Mouse (Mus musculus): ENCODE results near the gene Hist1h1c.
"Not testable (repeated sequence)": the region's sequence is repeated elsewhere in the genome, so short reads cannot be mapped to it uniquely, and the experiment has no call there.

Gene Hist1h1c

DNA sequence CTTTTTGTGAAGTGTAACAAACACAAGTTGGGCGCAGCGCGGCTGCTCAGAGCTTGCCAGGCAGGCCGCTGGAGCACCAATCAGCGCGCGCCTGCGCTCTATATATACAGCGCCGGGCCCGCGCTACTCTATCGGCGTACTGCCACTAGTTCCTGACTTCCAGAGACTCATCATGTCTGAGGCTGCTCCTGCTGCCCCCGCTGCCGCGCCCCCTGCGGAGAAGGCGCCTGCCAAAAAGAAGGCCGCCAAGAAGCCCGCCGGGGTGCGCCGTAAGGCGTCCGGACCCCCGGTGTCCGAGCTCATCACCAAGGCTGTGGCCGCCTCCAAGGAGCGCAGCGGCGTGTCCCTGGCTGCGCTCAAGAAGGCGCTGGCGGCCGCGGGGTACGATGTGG is at the start of gene Hist1h1c:
TSS of gene Hist1h1c (plus strand) at position 132 of the 392 bp plus-strand sequence.
- DNase-seq (ENCODE audit: low spot score): peak; percentile 98

DNA sequence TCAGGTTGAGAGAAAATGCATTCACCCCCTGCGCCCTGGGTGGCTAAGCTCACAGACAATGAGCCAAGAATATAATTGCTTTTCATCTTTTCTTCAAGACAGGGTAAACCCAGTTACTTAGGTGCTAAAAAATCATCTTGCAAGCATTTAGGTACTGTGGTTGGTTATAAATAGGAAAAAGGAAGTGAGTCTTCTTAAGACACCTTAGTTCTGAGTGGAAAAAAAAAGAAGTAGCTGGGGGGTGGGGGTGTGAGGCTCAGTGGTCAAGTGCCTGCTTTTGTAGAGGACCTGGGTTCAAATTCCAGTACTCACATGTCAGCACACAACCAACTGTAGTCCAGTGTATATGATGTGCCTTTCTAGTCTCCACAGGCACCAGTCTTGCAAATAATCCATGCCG is 49.7 kb upstream of the Hist1h1c start:
- DNase-seq (ENCODE audit: low spot score): no peak

GRCm38 (mm10) chr13:23689459-23689858 is 49.1 kb upstream of the Hist1h1c start:
- no peak for DNase-seq (ENCODE audit: low spot score)

DNA sequence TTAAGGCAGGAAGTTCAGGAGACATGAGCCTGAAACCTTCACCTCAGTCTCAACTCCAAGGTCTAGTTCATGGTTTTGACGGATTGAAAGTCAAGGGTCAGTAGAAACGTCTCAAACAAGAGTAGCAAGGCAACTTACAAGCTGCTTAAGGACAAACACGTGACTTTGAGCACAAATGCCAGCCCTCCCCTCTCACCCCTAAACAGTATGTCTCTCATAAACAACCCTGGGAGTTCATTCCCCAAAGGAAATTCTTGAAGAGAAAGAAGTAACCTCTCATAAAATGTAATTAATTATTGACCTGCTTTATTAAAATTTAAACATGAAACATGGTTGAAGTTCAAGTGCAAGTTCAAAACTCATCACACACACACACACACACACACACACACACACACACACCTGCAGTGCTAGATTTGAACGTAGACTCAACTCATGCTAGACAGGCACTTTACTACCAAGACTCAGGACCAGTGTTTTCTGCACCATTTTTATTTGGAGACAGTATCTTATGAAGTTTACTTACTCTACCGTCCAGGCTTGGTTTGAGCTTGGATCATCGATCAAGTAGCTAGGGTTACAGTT is 44.7 kb upstream of the Hist1h1c start:
- no peak for DNase-seq (ENCODE audit: low spot score)

GRCm38 (mm10) chr13:23694956-23695355 is 43.7 kb upstream of the Hist1h1c start:
- DNase-seq (ENCODE audit: low spot score): no peak

- DNase-seq (ENCODE audit: low spot score): no peak
Measured at GRCm38 (mm10) chr13:23695514-23695913, 43.1 kb upstream of the Hist1h1c start, which contains the start of gene Hist1h1t. TSS of gene Hist1h1t (plus strand) at chr13:23695814.

GRCm38 (mm10) chr13:23696061-23696474 is 42.5 kb upstream of the Hist1h1c start:
- peak; percentile 36 for DNase-seq (ENCODE audit: low spot score)

DNA sequence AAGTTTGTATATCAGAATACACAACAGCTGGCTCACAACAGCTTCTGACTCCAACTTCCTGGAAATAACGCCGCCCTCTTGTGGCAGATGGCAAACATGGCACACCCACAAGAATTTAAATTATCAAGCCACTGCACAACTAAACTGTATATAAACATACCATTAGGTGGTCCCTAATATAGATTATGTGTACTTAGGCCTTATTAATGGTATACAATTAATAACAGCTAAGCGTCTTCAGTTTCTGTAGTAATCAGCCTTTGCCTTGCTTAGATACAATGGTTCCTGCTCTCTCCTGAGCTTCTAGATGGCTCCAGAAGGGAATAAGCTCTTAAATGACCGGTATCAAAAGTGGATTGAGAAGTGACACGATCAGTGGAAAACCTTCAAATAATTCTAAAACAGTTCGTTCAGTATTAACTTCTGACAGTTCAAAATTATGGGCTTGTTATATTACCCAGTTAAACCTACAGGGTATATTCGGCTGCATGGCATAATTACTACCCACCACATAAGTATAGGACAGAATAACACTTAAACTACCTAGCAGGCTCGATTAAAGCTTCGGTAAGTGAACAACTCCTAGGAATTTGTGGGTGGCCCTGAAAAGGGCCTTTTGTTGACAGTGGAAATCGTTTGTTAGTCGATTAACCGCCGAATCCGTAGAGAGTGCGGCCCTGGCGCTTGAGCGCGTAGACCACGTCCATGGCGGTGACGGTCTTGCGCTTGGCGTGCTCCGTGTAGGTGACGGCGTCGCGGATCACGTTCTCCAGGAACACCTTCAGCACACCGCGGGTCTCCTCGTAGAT is 40.9 kb upstream of the Hist1h1c start:
- DNase-seq (ENCODE audit: low spot score): peak; percentile 65

GRCm38 (mm10) chr13:23698300-23698693 is 40.3 kb upstream of the Hist1h1c start, which contains the start of gene Hist1h4c:
TSS of gene Hist1h4c (minus strand) at chr13:23698454.
- peak; percentile 100 for DNase-seq (ENCODE audit: low spot score)

DNA sequence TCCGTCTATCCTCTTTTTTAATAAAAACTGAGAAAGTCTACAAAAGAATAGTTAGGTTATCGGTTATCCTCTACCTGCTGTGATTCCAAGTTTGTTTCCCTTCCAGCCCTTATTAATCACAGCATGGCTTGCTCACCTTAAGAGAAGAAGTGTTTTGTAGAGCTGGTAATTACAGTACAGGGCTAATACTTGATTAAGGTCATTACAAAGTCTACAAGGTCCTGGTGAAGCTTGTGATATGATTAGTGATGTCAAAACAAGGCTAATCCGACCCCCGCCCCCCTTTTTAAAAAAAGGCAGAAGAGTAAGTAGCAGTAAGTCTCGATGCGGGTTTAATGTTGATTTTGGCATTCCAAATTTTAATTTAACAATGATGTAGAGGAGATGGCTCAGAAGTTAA is 39.6 kb upstream of the Hist1h1c start:
- no peak for DNase-seq (ENCODE audit: low spot score)

DNA sequence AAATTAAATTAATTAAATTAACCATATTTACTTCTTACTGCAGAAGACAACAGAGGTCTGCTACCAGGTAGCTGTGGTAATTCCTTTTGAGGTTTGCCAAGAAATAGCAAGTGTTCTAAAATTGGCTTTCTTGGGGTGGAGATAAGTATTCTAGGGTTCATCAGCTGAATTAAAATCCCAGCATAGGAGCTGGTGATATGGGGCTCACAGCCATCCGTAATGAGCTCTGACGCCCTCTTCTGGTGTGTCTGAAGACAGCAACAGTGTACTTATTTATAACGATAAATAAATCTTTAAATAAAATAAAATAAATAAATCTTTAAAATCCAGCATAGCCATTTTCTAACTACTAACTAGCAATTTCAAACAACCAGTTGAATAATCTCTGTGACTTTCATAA is 38.8 kb upstream of the Hist1h1c start:
- no peak for DNase-seq (ENCODE audit: low spot score)

GRCm38 (mm10) chr13:23700786-23701520 is 37.7 kb upstream of the Hist1h1c start:
- peak; percentile 50 for DNase-seq (ENCODE audit: low spot score)

- no peak for DNase-seq (ENCODE audit: low spot score)
Measured at GRCm38 (mm10) chr13:23702220-23702619, 36.4 kb upstream of the Hist1h1c start.

DNA sequence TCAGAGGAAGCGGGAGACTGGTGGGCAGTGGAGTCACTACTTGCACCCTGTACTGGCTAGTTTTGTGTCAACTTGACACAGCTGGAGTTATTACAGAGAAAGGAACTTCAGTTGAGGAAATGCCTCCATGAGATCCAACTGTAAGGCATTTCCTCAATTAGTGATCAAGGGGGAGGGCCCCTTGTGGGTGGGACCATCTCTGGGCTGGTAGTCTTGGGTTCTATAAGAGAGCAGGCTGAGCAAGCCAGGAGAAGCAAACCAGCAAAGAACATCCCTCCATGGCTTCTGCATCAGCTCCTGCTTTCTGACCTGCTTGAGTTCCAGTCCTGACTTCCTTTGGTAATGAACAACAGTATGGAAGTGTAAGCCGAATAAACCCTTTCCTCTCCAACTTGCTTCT is 35.8 kb upstream of the Hist1h1c start:
- not testable (repeated sequence) for DNase-seq (ENCODE audit: low spot score)

GRCm38 (mm10) chr13:23705751-23706356 is 32.8 kb upstream of the Hist1h1c start:
- no peak for DNase-seq (ENCODE audit: low spot score)

DNA sequence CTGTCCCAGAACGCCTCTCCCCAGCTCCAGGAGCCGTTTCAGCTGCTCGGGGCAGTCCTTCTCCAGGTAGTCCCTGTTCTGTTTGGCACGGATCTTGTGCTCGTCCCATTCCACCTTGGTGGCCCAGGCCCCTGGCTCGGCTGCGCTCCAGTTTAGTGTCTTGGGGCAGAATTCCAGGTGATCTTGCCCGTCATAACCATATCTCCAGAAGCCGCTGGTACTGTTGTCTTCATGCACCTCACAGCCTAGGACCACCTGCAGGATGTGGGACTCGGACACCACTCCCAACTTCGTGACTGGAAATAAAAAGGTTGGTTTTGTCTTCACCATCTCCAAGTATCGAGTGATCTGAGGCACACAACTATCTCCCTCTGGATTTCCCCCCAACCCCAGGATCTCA is 31.8 kb upstream of the Hist1h1c start:
- no peak for DNase-seq (ENCODE audit: low spot score)

- no peak for DNase-seq (ENCODE audit: low spot score)
Measured at GRCm38 (mm10) chr13:23708041-23708440, 30.6 kb upstream of the Hist1h1c start.

- no peak for DNase-seq (ENCODE audit: low spot score)
Measured at GRCm38 (mm10) chr13:23708654-23709053, 30.0 kb upstream of the Hist1h1c start.

DNA sequence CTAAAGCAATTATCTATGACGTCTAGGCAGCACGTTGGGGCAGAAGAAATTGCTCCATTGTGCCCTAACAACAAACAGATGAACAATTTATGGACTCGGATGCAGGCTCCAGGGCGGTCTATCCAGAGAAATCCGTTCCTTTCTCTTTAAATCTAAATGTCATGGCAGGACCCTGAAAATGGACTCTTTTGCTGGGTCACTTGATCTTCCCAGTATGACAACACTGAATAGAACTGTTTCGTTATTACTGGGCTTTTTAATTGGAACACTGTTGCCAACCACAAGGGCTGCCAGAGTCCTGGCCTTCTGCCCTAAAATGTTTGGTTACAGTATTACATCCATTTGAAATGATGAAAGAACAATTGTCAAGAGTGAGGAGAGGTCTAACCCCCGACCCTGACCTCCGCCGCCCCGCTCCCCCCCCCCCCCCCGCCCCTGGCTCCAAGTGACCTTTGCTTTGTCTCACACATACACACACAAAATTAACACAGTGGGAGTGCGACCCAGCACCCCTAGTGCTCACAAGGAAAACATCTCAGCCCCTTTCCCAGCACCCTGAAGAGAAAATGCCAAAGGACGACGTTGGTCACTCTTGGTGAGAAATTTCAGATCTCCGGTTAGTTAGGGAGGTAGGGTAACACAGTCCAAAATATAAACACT is 28.8 kb upstream of the Hist1h1c start:
- no peak for DNase-seq (ENCODE audit: low spot score)

GRCm38 (mm10) chr13:23710374-23711089 is 28.1 kb upstream of the Hist1h1c start, which contains the start of gene Hfe:
TSS of gene Hfe (minus strand) at chr13:23710854.
- peak; percentile 35 for DNase-seq (ENCODE audit: low spot score)

Data from spleen, adult 12 weeks (tissue).